Mouse (Mus musculus) brain, adult 2 months (tissue): ENCODE results near the gene Nipa1.
"Not testable (repeated sequence)": the region's sequence is repeated elsewhere in the genome, so short reads cannot be mapped to it uniquely, and the experiment has no call there.

ENCODE experiments used
- DNase-seq: peaks from one replicate; pipeline ENCODE4 v3.0.0; 2011; ENCODE audit warnings: low read depth, low spot score

The Nipa1 gene

GRCm38 (mm10) chr7:56019930-56020253, at the start of gene Nipa1:
Gene Nipa1, minus strand, starts transcription at chr7:56019954.
- DNase-seq = no peak

GRCm38 (mm10) chr7:56066634-56067033, 46.9 kb upstream of the Nipa1 start:
- DNase-seq = no peak

GRCm38 (mm10) chr7:56066136-56066535, 46.4 kb upstream of the Nipa1 start:
- DNase-seq = no peak

- DNase-seq = no peak
These were observed 45.1 kb upstream of the Nipa1 start for GRCm38 (mm10) chr7:56064876-56065275.

- peak; percentile 82 for DNase-seq
These were observed 35.6 kb upstream of the Nipa1 start for GRCm38 (mm10) chr7:56055338-56055737.

- no peak for DNase-seq
These were observed 33.2 kb upstream of the Nipa1 start for GRCm38 (mm10) chr7:56052996-56053395.

GRCm38 (mm10) chr7:56050487-56050911, 30.7 kb upstream of the Nipa1 start:
- DNase-seq = peak; percentile 58

GRCm38 (mm10) chr7:56049831-56050321, 30.1 kb upstream of the Nipa1 start, which contains the start of gene Herc2:
Gene Herc2, plus strand, starts transcription at chr7:56050196.
- peak; percentile 100 for DNase-seq

- no peak for DNase-seq
These were observed 27.4 kb upstream of the Nipa1 start for GRCm38 (mm10) chr7:56047178-56047577.

GRCm38 (mm10) chr7:56044267-56044629, 24.5 kb upstream of the Nipa1 start:
- DNase-seq = no peak

GRCm38 (mm10) chr7:56043577-56044266, 24.0 kb upstream of the Nipa1 start:
- no peak for DNase-seq

GRCm38 (mm10) chr7:56042353-56042752, 22.6 kb upstream of the Nipa1 start:
- DNase-seq = peak; percentile 91

GRCm38 (mm10) chr7:56023586-56023985, 3.8 kb upstream of the Nipa1 start:
- no peak for DNase-seq

GRCm38 (mm10) chr7:56018972-56019929, 503 bp downstream of the Nipa1 start:
- DNase-seq = peak; percentile 84

- DNase-seq = peak; percentile 42
These were observed 1.2 kb downstream of the Nipa1 start for GRCm38 (mm10) chr7:56018446-56018971.

GRCm38 (mm10) chr7:56017761-56018160, 2.0 kb downstream of the Nipa1 start:
- no peak for DNase-seq

GRCm38 (mm10) chr7:56015837-56016236, 3.9 kb downstream of the Nipa1 start:
- no peak for DNase-seq

GRCm38 (mm10) chr7:56015172-56015571, 4.6 kb downstream of the Nipa1 start:
- DNase-seq = no peak

- not testable (repeated sequence) for DNase-seq
These were observed 5.6 kb downstream of the Nipa1 start for GRCm38 (mm10) chr7:56014002-56014702.

GRCm38 (mm10) chr7:56013261-56014001, 6.3 kb downstream of the Nipa1 start:
- DNase-seq = no peak

GRCm38 (mm10) chr7:56011018-56011333, 8.8 kb downstream of the Nipa1 start:
- peak; percentile 66 for DNase-seq
